Mouse (Mus musculus) ES-Bruce4 (cell line): ENCODE measurements at regions not wholly inside any gene's neighbourhood (a gene's known extent, or its start where the extent isn't known, plus 50 kb on each side); places are given as distances from the start of the nearest gene placed in this dataset.
A peak's percentile ranks its signal among the peaks of the same experiment; 100 is the strongest.

ENCODE experiments used
- CTCF ChIP-seq: IDR thresholded peaks from one replicate; pipeline ENCODE4 v1.8.1; 2011; ENCODE audit warnings: low read depth, low read length
- POLR2A ChIP-seq: IDR thresholded peaks from one replicate; pipeline ENCODE4 v1.8.1; 2011; ENCODE audit warnings: low read length; ENCODE audit not compliant: insufficient read depth

- peak; percentile 71 for TF ChIP-seq CTCF
- TF ChIP-seq POLR2A, result no peak
Observed at GRCm38 (mm10) chr10:41015654-41016053, 56.4 kb downstream of the Gpr6 start.
